Mouse (Mus musculus) neural tube, embryonic 14.5 days (tissue): ENCODE data around the gene Gm45623. TPM values are rescaled to one million over a fixed set of nuclear protein-coding genes. Genes with fewer than 3 reads are reported as not detected.

Experiments
- ATAC-seq: fragments of 200-750 bp; cut with Nextera tagmentation; 2 replicates; pipeline ENCODE4 v1.8.0; 2017; ENCODE audit warnings: low read depth, mild to moderate bottlenecking, moderate TSS enrichment, moderate library complexity
- H3K27ac ChIP-seq: fragments of 300-500 bp; sonication (generic); 2 replicates; pipeline ENCODE4 v1.5.1; 2014; ENCODE audit warnings: low read depth, mild to moderate bottlenecking, control low read depth, low read length, moderate library complexity, mixed read lengths
- H3K27me3 ChIP-seq: fragments of 300-500 bp; sonication (generic); 2 replicates; pipeline ENCODE4 v1.6.1; 2014; ENCODE audit warnings: low read length; ENCODE audit not compliant: control insufficient read depth, insufficient read depth
- H3K36me3 ChIP-seq: fragments of 300-500 bp; sonication (generic); 2 replicates; pipeline ENCODE4 v1.6.1; 2014; ENCODE audit warnings: low read length, mixed read lengths; ENCODE audit not compliant: control insufficient read depth, insufficient read depth
- H3K4me1 ChIP-seq: fragments of 300-500 bp; sonication (generic); 2 replicates; pipeline ENCODE4 v1.6.1; 2014; ENCODE audit warnings: low read length; ENCODE audit not compliant: control insufficient read depth, insufficient read depth
- H3K4me2 ChIP-seq: fragments of 300-500 bp; sonication (generic); 2 replicates; pipeline ENCODE4 v1.6.1; 2014; ENCODE audit warnings: mild to moderate bottlenecking, low read depth, low read length, control low read depth
- H3K4me3 ChIP-seq: fragments of 300-500 bp; sonication (generic); 2 replicates; pipeline ENCODE4 v1.5.1; 2014; ENCODE audit warnings: low read depth, low read length, control low read depth, mixed read lengths
- H3K9ac ChIP-seq: fragments of 300-500 bp; sonication (generic); replicated peaks from 2 replicates; pipeline ENCODE4 v1.6.1; 2014; ENCODE audit warnings: low read depth, mild to moderate bottlenecking, control low read depth, low read length, mixed read lengths
- H3K9me3 ChIP-seq: fragments of 300-500 bp; sonication (generic); 2 replicates; pipeline ENCODE4 v1.6.1; 2016; ENCODE audit warnings: low read length; ENCODE audit not compliant: control insufficient read depth
- WGBS: fragments of 180-500 bp; shearing (Covaris S2); extraction: QIAGEN DNeasy Blood & Tissue Kit; methylation state at CpG from one replicate; pipeline ENCODE4 v1.1.7; 2014; 5-methylcytosine and 5-hydroxymethylcytosine counted together
- polyA plus RNA-seq: library from polyadenylated mRNA; unstranded; fragments of >200 nt; fragmentation: Nextera tagmentation; extraction: Ambion mirVana; gene quantifications from 2 replicates; pipeline ENCODE4 v1.2.1, GENCODE M21; 2014

The Gm45623 gene
- polyA plus RNA-seq, 1 experiment from 2014 or later, result 2.0 TPM

DNA sequence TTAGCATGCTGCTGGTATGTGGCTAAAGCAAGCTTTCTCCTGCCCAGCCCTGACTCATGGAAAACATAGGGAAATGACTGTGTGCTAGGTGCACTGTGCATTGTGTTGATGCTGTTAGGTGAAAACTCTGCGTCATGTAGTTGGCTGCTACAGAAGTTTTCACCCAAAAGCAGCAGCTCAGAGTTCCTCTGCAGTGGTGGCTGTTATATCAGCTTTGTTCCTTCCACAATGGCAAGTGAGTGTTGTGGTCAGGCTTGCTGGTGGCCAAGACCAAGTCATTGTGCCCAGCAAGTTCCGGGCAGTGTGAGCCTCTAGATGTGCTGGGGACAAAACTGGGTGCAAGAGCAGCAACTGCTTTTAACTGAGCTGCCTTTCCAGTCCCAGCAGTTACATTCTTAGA is 41.4 kb downstream of the Gm45623 start:
- Histone ChIP-seq H3K27me3 (no peaks in the 10 kb centered on the region), H3K4me2 (no peak overlapping the region)
- WGBS, result 97% methylated on average over 2 of the region's 2 CpGs

GRCm38 (mm10) chr13:56710620-56711019 is 43.0 kb downstream of the Gm45623 start:
- Histone ChIP-seq H3K27ac (no peak overlapping the region), H3K27me3 (no peaks in the 10 kb centered on the region), H3K9me3 (no peaks in the 10 kb centered on the region), H3K36me3 (peaks cover 3% of the 10 kb centered on the region; the same call in 1 of the 2 replicates), H3K4me3 (no peak overlapping the region), H3K4me1 (peaks cover 13% of the 10 kb centered on the region), H3K9ac (no peak overlapping the region), H3K4me2 (no peak overlapping the region)
- 91% methylated on average over 2 of the region's 2 CpGs for whole genome bisulfite sequencing
- ATAC-seq, result no peak

More for the DNA sequence above, 41.4 kb downstream of the Gm45623 start:
- H3K36me3 ChIP-seq, result peaks cover 3% of the 10 kb centered on the region; the same call in 1 of the 2 replicates
- H3K27ac ChIP-seq, result no peak overlapping the region
- H3K4me1 ChIP-seq, result 0 out of 2 replicates have a peak, but pooled peaks cover 2% of the 10 kb centered on the region
- H3K9ac ChIP-seq, result no peak overlapping the region
- no peak for ATAC-seq
- no peaks in the 10 kb centered on the region for H3K9me3 ChIP-seq
- H3K4me3 ChIP-seq, result no peak overlapping the region

GRCm38 (mm10) chr13:56707606-56708005 is 46.0 kb downstream of the Gm45623 start:
- H3K4me3 ChIP-seq, result no peak overlapping the region
- H3K9me3 ChIP-seq, result no peaks in the 10 kb centered on the region
- no peaks in the 10 kb centered on the region for H3K27me3 ChIP-seq
- 80% methylated on average over 4 of the region's 4 CpGs for WGBS
- no peak overlapping the region for H3K4me2 ChIP-seq
- ATAC-seq, result no peak
- peaks cover 3% of the 10 kb centered on the region; the same call in 1 of the 2 replicates for H3K36me3 ChIP-seq
- H3K9ac ChIP-seq, result no peak overlapping the region
- H3K4me1 ChIP-seq, result peaks cover 28% of the 10 kb centered on the region
- no peak overlapping the region for H3K27ac ChIP-seq

DNA sequence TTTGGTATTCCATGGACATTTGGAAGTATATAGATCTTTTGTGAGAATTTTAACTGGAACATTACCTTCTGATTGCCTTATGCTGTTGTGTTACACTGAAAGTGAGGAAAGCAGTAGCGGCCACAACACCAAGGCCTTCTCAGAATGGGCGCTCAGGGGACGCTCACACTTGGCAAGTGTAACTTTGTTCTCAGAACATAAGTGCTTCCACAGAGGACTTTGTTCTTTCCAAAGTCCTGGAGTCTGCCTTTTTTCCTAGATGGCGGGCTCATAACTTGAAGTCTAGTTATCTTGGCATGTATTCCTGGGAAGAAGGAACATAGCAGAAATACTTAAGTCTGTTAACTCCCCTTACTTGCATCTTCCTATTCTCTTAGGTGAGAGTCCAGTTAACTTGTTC is 46.5 kb downstream of the Gm45623 start:
- no peak for ATAC-seq
- H3K4me1 ChIP-seq, result peaks cover 32% of the 10 kb centered on the region
- 92% methylated on average over 4 of the region's 4 CpGs for WGBS
- no peaks in the 10 kb centered on the region for H3K36me3 ChIP-seq
- H3K9ac ChIP-seq, result no peak overlapping the region
- H3K27ac ChIP-seq, result no peak overlapping the region
- H3K27me3 ChIP-seq, result no peaks in the 10 kb centered on the region
- no peak overlapping the region for H3K4me2 ChIP-seq
- H3K4me3 ChIP-seq, result no peak overlapping the region
- no peaks in the 10 kb centered on the region for H3K9me3 ChIP-seq

- H3K36me3 ChIP-seq, result no peaks in the 10 kb centered on the region
- H3K27ac ChIP-seq, result peak overlapping the region; percentile 99; the same call in 1 of the 2 replicates
- no peaks in the 10 kb centered on the region for H3K9me3 ChIP-seq
- peak overlapping the region; percentile 71 for H3K4me3 ChIP-seq
- H3K27me3 ChIP-seq, result no peaks in the 10 kb centered on the region
- 0 out of 2 replicates have a peak overlapping the region, but pooled peaks have one; percentile 12 for H3K9ac ChIP-seq
- H3K4me1 ChIP-seq, result peaks cover 31% of the 10 kb centered on the region
- 71% methylated on average over 2 of the region's 2 CpGs for WGBS
- H3K4me2 ChIP-seq, result peak overlapping the region; percentile 65
- ATAC-seq, result no peak
Measured at GRCm38 (mm10) chr13:56704596-56704995, 49.0 kb downstream of the Gm45623 start.

DNA sequence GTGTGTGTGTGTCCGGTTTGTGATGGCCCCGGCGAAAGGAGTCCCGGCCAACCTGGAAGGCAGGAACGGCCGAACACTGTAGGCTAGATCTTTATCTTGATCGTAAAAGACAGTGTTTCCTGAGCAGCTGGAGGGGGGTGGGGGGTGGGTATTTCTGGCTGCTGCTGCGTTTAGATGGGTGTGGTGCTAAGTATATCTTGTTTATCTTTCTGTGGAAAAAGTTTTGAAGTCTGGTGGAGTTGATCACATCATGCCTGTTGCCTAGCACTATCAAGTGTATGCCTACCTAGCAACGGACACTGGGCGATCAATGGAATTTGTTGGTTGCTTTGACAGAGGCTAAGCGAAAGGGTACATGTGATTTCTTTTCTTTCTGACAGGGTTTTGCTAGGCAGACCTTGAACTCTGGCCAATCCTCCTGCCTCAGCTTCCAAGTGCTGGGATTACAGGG is 49.7 kb downstream of the Gm45623 start:
- ATAC-seq, result peak; percentile 22; the same call in 1 of the 2 replicates
- H3K9me3 ChIP-seq, result no peaks in the 10 kb centered on the region
- H3K4me1 ChIP-seq, result peaks cover 30% of the 10 kb centered on the region
- peak overlapping the region; percentile 92 for H3K9ac ChIP-seq
- no peaks in the 10 kb centered on the region for H3K27me3 ChIP-seq
- peak overlapping the region; percentile 71 for H3K4me3 ChIP-seq
- H3K36me3 ChIP-seq, result no peaks in the 10 kb centered on the region
- WGBS, result under 1% methylated on average over 11 of the region's 11 CpGs
- peak overlapping the region; percentile 99 for H3K27ac ChIP-seq
- peak overlapping the region; percentile 65 for H3K4me2 ChIP-seq

- H3K4me3 ChIP-seq, result peak overlapping the region; percentile 71
- no peaks in the 10 kb centered on the region for H3K36me3 ChIP-seq
- peak overlapping the region; percentile 99 for H3K27ac ChIP-seq
- peak; percentile 76 for ATAC-seq
- no peaks in the 10 kb centered on the region for H3K27me3 ChIP-seq
- peak overlapping the region; percentile 65 for H3K4me2 ChIP-seq
- H3K4me1 ChIP-seq, result peaks cover 32% of the 10 kb centered on the region
- peak overlapping the region; percentile 92 for H3K9ac ChIP-seq
- no peaks in the 10 kb centered on the region for H3K9me3 ChIP-seq
- under 1% methylated on average over 57 of the region's 80 CpGs for WGBS
Measured at GRCm38 (mm10) chr13:56703222-56703870, 50.3 kb downstream of the Gm45623 start.

GRCm38 (mm10) chr13:56702469-56703221 is 51.0 kb downstream of the Gm45623 start, which contains the start of gene Smad5:
Smad5 (plus strand) TSS chr13:56703010.
- Histone ChIP-seq H3K27ac (peak within 1 kb of the TSS; percentile 99), H3K36me3 (no peaks in the 10 kb centered on the region), H3K9ac (peak within 1 kb of the TSS; percentile 92), H3K4me1 (peaks cover 39% of the 10 kb centered on the region), H3K9me3 (no peaks in the 10 kb centered on the region), H3K27me3 (no peaks in the 10 kb centered on the region), H3K4me3 (peak within 1 kb of the TSS; percentile 71), H3K4me2 (peak within 1 kb of the TSS; percentile 65)
- ATAC-seq, result peak; percentile 82
- WGBS, result 6% methylated on average over 40 of the region's 62 CpGs
